Mouse (Mus musculus) CH12F3 (cell line): ENCODE measurements around the gene Fgd5.

Experiments
- in situ Hi-C: fragments of 300-500 bp; cut with MboI; formaldehyde crosslinking; loops from 2 replicates; pipeline ENCODE4 v1.14.3; 2020; ENCODE audit warnings: low sequenced_read_pairs

Fgd5 gene

GRCm38 (mm10) chr6:92004137-92004805 lies 25.6 kb downstream of the Fgd5 start:
- in situ Hi-C loops = no loop called here

- in situ Hi-C loops = no loop called here
Observed at GRCm38 (mm10) chr6:92004806-92005205, 26.1 kb downstream of the Fgd5 start.

GRCm38 (mm10) chr6:92010895-92011294 lies 32.2 kb downstream of the Fgd5 start:
- in situ Hi-C loops = no loop called here

GRCm38 (mm10) chr6:92012413-92012812 lies 33.7 kb downstream of the Fgd5 start:
- in situ Hi-C loops = no loop called here

- in situ Hi-C loops = no loop called here
Observed at GRCm38 (mm10) chr6:92013035-92013434, 34.4 kb downstream of the Fgd5 start.

GRCm38 (mm10) chr6:92013620-92014019 lies 34.9 kb downstream of the Fgd5 start:
- in situ Hi-C loops = no loop called here

- in situ Hi-C loops = no loop called here
Observed at GRCm38 (mm10) chr6:92014936-92015335, 36.3 kb downstream of the Fgd5 start.

- in situ Hi-C loops = no loop called here
Observed at GRCm38 (mm10) chr6:92015848-92016247, 37.2 kb downstream of the Fgd5 start.

GRCm38 (mm10) chr6:92016738-92017137 lies 38.1 kb downstream of the Fgd5 start:
- in situ Hi-C loops = no loop called here

- in situ Hi-C loops = no loop called here
Observed at GRCm38 (mm10) chr6:92018421-92018820, 39.7 kb downstream of the Fgd5 start.

GRCm38 (mm10) chr6:92021061-92021460 lies 42.4 kb downstream of the Fgd5 start:
- in situ Hi-C loops = no loop called here

- in situ Hi-C loops = no loop called here
Observed at GRCm38 (mm10) chr6:92021506-92021905, 42.8 kb downstream of the Fgd5 start.

- in situ Hi-C loops = no loop called here
Observed at GRCm38 (mm10) chr6:92025252-92025651, 46.6 kb downstream of the Fgd5 start.

- in situ Hi-C loops = no loop called here
Observed at GRCm38 (mm10) chr6:92027379-92027778, 48.7 kb downstream of the Fgd5 start.

GRCm38 (mm10) chr6:92030646-92031045 lies 52.0 kb downstream of the Fgd5 start:
- in situ Hi-C loops = no loop called here

GRCm38 (mm10) chr6:92034713-92035112 lies 56.0 kb downstream of the Fgd5 start:
- in situ Hi-C loops = no loop called here

- in situ Hi-C loops = no loop called here
Observed at GRCm38 (mm10) chr6:92036372-92036771, 57.7 kb downstream of the Fgd5 start.

GRCm38 (mm10) chr6:92038158-92038557 lies 59.5 kb downstream of the Fgd5 start:
- in situ Hi-C loops = no loop called here

- in situ Hi-C loops = no loop called here
Observed at GRCm38 (mm10) chr6:92041271-92041670, 62.6 kb downstream of the Fgd5 start.

GRCm38 (mm10) chr6:92042055-92042454 lies 63.4 kb downstream of the Fgd5 start:
- in situ Hi-C loops = no loop called here

GRCm38 (mm10) chr6:92042850-92043249 lies 64.2 kb downstream of the Fgd5 start:
- in situ Hi-C loops = no loop called here

- in situ Hi-C loops = loop anchor here (25.0 kb wide), 1 partner anchor 270 kb away; no protein-coding TSS in a partner anchor
Observed at GRCm38 (mm10) chr6:92057768-92058167, 79.1 kb downstream of the Fgd5 start.

- in situ Hi-C loops = loop anchor here (10.0 to 25.0 kb wide), 2 partner anchors 157 to 274 kb away; partner anchors contain the start of gene 4930590J08Rik
Observed at GRCm38 (mm10) chr6:92061725-92062124, 83.0 kb downstream of the Fgd5 start.
